Mouse (Mus musculus): ENCODE measurements around the gene Plxna4. TPM values are rescaled to one million over a fixed set of nuclear protein-coding genes. Genes with fewer than 3 reads are reported as not detected.

The Plxna4 gene
- polyA plus RNA-seq, 1 experiment from 2014 or later = 11.0 TPM

DNA sequence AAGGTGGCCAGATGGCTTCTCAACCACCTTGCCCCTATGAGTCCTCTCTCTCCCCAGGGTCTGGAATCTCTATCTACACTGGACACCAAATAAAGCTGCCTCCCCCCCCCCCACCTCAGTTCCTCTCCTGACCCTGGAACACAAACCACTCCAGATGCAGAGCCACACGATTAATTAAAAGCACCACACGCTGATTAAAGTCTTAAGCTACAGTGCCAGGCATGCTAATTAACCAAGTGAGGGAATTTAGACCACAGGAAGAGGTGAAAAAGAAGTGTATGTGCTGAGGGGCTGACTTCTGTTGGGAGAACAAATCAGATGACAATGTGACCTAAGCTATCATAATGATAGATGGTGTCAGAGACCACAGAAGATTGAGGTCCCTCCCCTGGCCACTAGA lies 332.8 kb downstream of the Plxna4 start:
- Histone ChIP-seq H3K4me1 (peaks cover 13% of the 10 kb centered on the region), H3K4me2 (replicated peaks) (no peak overlapping the region), H3K27ac (no peak overlapping the region), H3K36me3 (no peaks in the 10 kb centered on the region), H3K4me3 (no peak overlapping the region), H3K9me3 (replicated peaks) (no peaks in the 10 kb centered on the region), H3K27me3 (no peaks in the 10 kb centered on the region), H3K9ac (no peak overlapping the region)
- WGBS = 39% methylated on average over 2 of the region's 2 CpGs
- ATAC-seq (ENCODE audit: low FRiP score) = no peak

DNA sequence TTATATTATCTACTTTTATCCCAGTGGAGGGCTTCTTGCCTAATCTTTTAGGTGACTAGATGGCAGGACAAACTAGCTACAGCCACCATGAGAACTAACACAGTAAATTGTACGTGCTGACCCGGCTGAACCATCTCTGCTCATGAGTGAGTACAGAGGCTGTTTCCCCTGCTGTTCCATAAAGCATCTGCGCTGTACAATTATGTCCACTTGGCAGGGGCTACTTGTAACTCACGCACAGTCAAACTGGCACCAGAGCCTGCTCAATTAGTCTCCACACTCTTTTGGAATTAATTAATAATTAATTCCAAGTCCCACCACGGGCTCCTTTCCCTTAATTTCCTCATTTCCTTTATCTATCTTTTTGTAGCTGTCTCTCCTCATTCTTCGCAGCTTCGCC lies 335.8 kb downstream of the Plxna4 start:
- WGBS = 73% methylated on average over 7 of the region's 7 CpGs
- no peak overlapping the region for H3K9ac ChIP-seq

DNA sequence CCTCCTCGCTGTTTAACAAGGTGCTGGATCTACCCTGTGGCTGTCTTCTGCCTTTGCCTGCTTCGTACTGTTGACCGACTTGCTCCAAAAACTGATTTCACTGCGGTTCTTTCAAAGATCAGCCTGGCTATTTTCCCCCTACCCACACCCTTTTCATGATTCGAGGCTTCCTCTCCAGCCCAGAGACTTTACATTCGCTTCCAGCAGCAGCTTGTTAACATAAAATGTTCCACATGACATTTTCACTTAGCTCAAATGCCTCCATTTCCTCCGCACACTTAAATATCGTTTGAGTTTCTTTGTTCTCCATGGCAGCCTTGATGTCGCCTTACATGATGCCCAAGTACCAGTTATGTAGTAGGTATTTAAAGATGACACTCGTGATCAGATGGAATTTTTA lies 336.3 kb downstream of the Plxna4 start:
- H3K27ac ChIP-seq = no peak overlapping the region
- WGBS = 84% methylated on average over 10 of the region's 10 CpGs

More for the DNA sequence above, 335.8 kb downstream of the Plxna4 start:
- no peaks in the 10 kb centered on the region for H3K36me3 ChIP-seq
- H3K27ac ChIP-seq = no peak overlapping the region
- no peak for ATAC-seq (ENCODE audit: low FRiP score)
- H3K9me3 ChIP-seq (replicated peaks) = no peaks in the 10 kb centered on the region
- no peak overlapping the region for H3K4me2 ChIP-seq (replicated peaks)
- peaks cover 5% of the 10 kb centered on the region; the same call in 1 of the 2 replicates for H3K4me1 ChIP-seq
- no peaks in the 10 kb centered on the region for H3K27me3 ChIP-seq
- H3K4me3 ChIP-seq = no peak overlapping the region

DNA sequence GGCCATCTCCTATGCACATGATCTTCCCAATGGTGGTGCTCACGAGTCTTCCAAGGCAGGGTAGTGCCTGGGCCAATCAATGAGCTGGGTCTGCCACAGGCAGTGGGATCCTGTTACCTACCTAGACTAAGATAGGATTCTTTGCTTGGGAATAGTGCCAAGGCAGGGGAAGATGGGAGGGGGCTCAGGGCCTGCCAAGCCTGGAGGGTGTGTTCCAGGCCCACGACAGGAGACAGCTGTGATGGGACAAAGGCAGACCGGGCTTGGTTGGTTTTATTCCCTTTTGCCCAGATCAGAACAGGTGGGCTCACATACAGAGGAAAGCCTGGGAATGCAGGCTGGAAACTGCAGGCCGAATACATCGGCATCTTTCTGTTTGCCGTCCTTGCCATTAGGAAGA lies 342.0 kb downstream of the Plxna4 start:
- Histone ChIP-seq H3K27ac (no peak overlapping the region), H3K9ac (no peak overlapping the region), H3K36me3 (no peaks in the 10 kb centered on the region), H3K27me3 (no peaks in the 10 kb centered on the region), H3K4me3 (no peak overlapping the region), H3K4me1 (no peaks in the 10 kb centered on the region), H3K4me2 (replicated peaks) (no peak overlapping the region), H3K9me3 (replicated peaks) (no peaks in the 10 kb centered on the region)
- 76% methylated on average over 6 of the region's 6 CpGs for WGBS
- ATAC-seq (ENCODE audit: low FRiP score) = no peak

More for the DNA sequence above, 336.3 kb downstream of the Plxna4 start:
- H3K9ac ChIP-seq = no peak overlapping the region
- H3K4me1 ChIP-seq = peaks cover 5% of the 10 kb centered on the region; the same call in 1 of the 2 replicates
- H3K9me3 ChIP-seq (replicated peaks) = no peaks in the 10 kb centered on the region
- H3K4me2 ChIP-seq (replicated peaks) = no peak overlapping the region
- no peaks in the 10 kb centered on the region for H3K36me3 ChIP-seq
- no peaks in the 10 kb centered on the region for H3K27me3 ChIP-seq
- no peak for ATAC-seq (ENCODE audit: low FRiP score)
- no peak overlapping the region for H3K4me3 ChIP-seq

DNA sequence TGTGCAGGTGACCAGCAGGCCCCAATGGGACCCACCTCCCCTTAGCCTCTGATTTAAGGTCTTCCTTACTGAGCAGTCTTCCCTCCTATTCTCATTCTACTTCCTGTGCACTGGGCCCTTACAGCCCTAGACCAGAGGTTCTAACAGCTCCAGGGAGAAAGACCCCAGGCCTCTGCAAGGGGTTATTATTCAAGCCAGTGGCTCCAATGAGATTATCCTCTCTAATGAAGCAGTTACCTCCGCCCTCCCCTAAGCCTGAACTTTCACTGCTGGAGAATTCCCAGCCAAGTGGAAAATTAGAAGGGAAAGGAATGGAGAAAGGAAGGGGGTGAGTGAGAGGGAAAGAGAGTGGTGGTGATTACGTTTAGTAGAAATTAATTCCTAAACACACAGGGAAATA lies 345.0 kb downstream of the Plxna4 start:
- no peak overlapping the region for H3K4me3 ChIP-seq
- ATAC-seq (ENCODE audit: low FRiP score) = no peak
- H3K4me1 ChIP-seq = no peaks in the 10 kb centered on the region
- no peaks in the 10 kb centered on the region for H3K27me3 ChIP-seq
- H3K36me3 ChIP-seq = no peaks in the 10 kb centered on the region
- H3K27ac ChIP-seq = no peak overlapping the region
- H3K9ac ChIP-seq = no peak overlapping the region
- no peaks in the 10 kb centered on the region for H3K9me3 ChIP-seq (replicated peaks)
- H3K4me2 ChIP-seq (replicated peaks) = no peak overlapping the region
- WGBS = 51% methylated on average over 2 of the region's 2 CpGs

DNA sequence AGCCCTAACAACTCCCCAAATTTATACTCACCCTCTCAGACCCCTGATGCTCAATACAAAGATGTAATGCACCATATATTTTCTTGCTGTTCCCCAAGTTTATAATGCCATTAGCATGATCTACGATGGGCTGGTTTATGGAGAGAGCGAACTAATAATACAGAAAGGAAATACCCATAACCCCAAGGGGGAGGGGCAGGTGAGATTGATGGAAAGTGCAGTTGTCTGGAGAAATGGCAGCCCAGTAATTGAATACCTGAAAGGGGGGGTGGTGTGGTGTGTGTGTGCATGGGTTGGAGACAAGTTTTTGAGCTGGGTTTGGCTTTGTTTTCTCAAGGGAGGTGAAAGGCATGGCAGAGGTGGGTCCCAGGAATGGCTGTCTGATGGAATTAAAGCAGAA lies 356.6 kb downstream of the Plxna4 start:
- WGBS = 75% methylated on average over 2 of the region's 2 CpGs
- H3K27me3 ChIP-seq = no peaks in the 10 kb centered on the region
- H3K27ac ChIP-seq = no peak overlapping the region
- H3K4me3 ChIP-seq = no peak overlapping the region
- no peaks in the 10 kb centered on the region for H3K36me3 ChIP-seq
- no peak overlapping the region for H3K9ac ChIP-seq
- no peak overlapping the region for H3K4me2 ChIP-seq (replicated peaks)
- no peak for ATAC-seq (ENCODE audit: low FRiP score)
- H3K9me3 ChIP-seq (replicated peaks) = no peaks in the 10 kb centered on the region
- peaks cover 4% of the 10 kb centered on the region; the same call in 1 of the 2 replicates for H3K4me1 ChIP-seq

DNA sequence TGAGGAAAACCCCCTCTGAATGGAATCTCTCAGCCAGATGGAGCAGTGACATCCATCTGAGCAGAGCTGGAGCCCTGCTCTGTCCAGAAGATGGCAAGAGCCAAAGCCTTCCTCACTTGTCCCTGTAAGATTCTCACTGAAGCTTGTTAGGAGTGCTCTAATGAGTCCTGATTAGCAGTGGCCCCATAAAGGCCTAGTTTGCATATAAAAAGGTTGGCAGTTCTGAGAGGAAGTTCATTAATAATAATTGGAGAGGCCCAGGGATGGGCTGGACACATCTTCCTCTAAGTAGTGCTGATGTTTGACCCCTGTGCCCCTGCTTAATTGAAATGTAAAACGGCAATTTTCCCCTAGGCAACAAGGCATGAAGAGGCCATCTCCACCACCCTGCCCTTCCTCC lies 361.4 kb downstream of the Plxna4 start:
- Histone ChIP-seq H3K27me3 (no peaks in the 10 kb centered on the region), H3K36me3 (peaks cover 3% of the 10 kb centered on the region; the same call in 1 of the 2 replicates), H3K9ac (no peak overlapping the region), H3K9me3 (replicated peaks) (no peaks in the 10 kb centered on the region), H3K4me1 (peaks cover 5% of the 10 kb centered on the region; the same call in 1 of the 2 replicates), H3K4me2 (replicated peaks) (no peak overlapping the region), H3K4me3 (no peak overlapping the region), H3K27ac (no peak overlapping the region)
- 16% methylated on average over 1 of the region's 1 CpGs for WGBS
- no peak for ATAC-seq (ENCODE audit: low FRiP score)

DNA sequence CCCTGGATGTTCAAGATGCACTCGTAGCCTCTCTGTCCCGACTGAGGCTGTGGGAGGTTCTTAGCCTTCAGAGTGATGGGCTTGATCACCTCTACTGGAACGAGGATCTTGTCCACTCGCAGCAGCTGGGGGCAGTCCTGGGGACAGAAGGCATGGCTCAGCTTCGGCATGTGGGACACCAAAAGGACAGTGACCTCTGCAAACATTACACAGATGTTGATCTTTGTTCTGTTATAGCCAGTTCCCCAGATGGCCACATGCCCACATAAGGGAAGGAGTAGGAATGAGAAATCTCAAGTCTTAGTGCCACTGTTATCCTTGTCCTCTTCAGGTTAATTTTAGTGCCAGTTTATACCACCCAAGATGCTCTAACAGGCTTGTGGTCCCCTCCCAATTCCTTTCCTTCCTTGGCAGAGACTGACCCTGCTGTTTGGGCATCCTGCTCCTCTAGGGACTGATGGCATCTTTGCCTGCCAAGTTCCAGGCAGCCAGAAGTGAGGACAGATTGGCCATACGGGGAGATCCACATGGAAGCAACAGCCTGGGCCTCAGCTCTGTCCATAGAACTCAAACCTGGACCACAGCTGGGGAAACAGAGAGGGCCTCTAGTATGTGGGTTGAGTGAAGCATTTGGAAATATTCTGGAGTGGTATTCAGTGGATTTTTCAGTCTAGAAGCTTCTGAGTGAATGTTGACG lies 363.8 kb downstream of the Plxna4 start:
- Histone ChIP-seq H3K4me3 (no peak overlapping the region), H3K27me3 (no peaks in the 10 kb centered on the region), H3K9ac (no peak overlapping the region), H3K36me3 (peaks cover 3% of the 10 kb centered on the region; the same call in 1 of the 2 replicates), H3K27ac (no peak overlapping the region), H3K4me2 (replicated peaks) (no peak overlapping the region), H3K9me3 (replicated peaks) (no peaks in the 10 kb centered on the region), H3K4me1 (peaks cover 5% of the 10 kb centered on the region; the same call in 1 of the 2 replicates)
- ATAC-seq (ENCODE audit: low FRiP score) = no peak
- WGBS = 70% methylated on average over 7 of the region's 7 CpGs

DNA sequence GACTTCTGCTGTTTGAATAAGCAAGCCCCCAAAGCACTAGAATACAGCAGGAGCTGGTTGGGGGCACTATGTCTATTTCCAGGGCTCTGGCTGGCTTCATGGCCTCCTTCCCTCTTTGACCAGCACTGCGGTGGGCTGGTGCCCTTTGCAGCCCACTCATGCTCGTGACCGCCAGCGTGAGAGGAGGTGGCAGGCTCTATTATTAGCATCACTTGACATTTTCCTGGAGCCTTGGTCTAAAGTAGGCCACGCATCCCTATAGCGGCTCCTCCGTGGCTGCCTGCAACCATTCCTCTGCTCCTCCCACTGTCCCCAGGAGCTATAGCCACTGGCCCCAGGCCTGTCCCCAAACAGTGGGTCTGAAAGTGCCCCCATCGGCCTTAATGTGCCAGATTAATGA lies 367.2 kb downstream of the Plxna4 start:
- Histone ChIP-seq H3K36me3 (peaks cover 3% of the 10 kb centered on the region; the same call in 1 of the 2 replicates), H3K9me3 (replicated peaks) (no peaks in the 10 kb centered on the region), H3K27ac (no peak overlapping the region), H3K4me2 (replicated peaks) (no peak overlapping the region), H3K4me3 (no peak overlapping the region), H3K4me1 (no peaks in the 10 kb centered on the region), H3K27me3 (no peaks in the 10 kb centered on the region), H3K9ac (no peak overlapping the region)
- ATAC-seq (ENCODE audit: low FRiP score) = no peak
- WGBS = 85% methylated on average over 8 of the region's 8 CpGs

DNA sequence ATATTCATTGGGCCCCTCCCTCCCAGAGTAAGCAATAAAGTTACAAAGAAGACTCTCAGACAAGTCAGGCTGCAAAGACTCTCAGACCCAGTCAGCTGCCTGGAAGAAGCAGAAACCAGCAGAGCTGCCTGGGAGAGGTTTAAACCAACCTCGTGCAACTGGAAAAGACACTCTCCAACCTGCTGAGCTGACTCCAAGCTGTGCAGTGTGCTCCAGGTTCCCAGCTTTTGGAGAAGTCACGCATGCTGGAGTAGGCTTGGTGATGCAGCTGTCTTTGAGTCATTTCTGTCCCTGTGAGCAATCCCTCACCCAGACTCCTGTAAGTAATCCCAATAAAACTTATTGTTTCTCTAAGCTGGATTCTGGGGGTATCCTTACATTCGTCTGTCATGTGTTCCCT lies 369.4 kb downstream of the Plxna4 start:
- Histone ChIP-seq H3K27me3 (no peaks in the 10 kb centered on the region), H3K4me3 (no peak overlapping the region), H3K4me2 (replicated peaks) (no peak overlapping the region), H3K27ac (no peak overlapping the region), H3K9ac (no peak overlapping the region), H3K36me3 (peaks cover 3% of the 10 kb centered on the region; the same call in 1 of the 2 replicates), H3K9me3 (replicated peaks) (no peaks in the 10 kb centered on the region), H3K4me1 (no peaks in the 10 kb centered on the region)
- ATAC-seq (ENCODE audit: low FRiP score) = no peak
- WGBS = 75% methylated on average over 3 of the region's 3 CpGs

DNA sequence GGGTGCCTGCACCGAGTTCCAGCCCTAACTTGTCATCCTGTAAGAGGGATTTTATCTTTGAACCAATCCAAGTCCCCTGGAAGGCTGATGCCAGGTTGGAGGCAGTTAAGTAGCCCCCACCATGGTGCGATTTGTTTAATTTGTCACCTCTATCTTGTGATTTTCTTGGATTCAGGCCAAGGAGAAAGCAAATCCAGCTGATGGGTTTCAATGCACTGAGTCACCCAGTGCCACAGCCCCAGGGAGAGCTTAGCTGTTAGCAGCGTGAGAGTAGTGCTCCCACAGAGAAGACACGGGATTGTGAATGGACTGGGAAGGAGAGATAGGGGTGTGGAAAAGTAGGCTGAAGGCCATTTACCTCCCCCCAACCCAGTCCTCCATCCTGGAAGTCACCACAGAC lies 375.6 kb downstream of the Plxna4 start:
- no peaks in the 10 kb centered on the region for H3K27me3 ChIP-seq
- H3K9me3 ChIP-seq (replicated peaks) = no peaks in the 10 kb centered on the region
- H3K9ac ChIP-seq = no peak overlapping the region
- H3K36me3 ChIP-seq = no peaks in the 10 kb centered on the region
- H3K4me2 ChIP-seq (replicated peaks) = no peak overlapping the region
- no peaks in the 10 kb centered on the region for H3K4me1 ChIP-seq
- no peak overlapping the region for H3K27ac ChIP-seq
- no peak overlapping the region for H3K4me3 ChIP-seq
- no peak for ATAC-seq (ENCODE audit: low FRiP score)
- WGBS = 58% methylated on average over 4 of the region's 4 CpGs

DNA sequence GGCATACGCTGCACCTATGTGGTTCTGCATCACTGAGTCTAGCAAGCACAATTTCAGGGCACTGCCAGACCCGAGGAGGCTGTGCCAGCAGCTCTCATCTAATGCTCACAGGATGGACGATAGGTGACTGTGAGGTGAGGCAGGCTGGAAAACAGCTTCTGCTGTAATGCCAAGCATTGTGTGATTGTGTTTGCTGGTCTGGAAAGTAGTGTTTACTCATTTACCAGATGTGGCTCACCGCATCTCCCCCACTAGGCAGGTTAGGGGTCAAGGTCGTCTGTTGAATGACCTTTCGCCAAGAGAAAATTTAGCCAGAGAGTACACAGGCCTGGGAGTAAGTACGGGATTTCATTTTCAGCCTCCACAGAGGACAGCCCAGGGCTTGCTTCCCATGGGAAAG lies 377.9 kb downstream of the Plxna4 start:
- Histone ChIP-seq H3K4me1 (no peaks in the 10 kb centered on the region), H3K4me3 (no peak overlapping the region), H3K9ac (no peak overlapping the region), H3K27me3 (no peaks in the 10 kb centered on the region), H3K27ac (no peak overlapping the region), H3K36me3 (no peaks in the 10 kb centered on the region), H3K9me3 (replicated peaks) (no peaks in the 10 kb centered on the region), H3K4me2 (replicated peaks) (no peak overlapping the region)
- ATAC-seq (ENCODE audit: low FRiP score) = no peak
- 71% methylated on average over 7 of the region's 7 CpGs for WGBS

DNA sequence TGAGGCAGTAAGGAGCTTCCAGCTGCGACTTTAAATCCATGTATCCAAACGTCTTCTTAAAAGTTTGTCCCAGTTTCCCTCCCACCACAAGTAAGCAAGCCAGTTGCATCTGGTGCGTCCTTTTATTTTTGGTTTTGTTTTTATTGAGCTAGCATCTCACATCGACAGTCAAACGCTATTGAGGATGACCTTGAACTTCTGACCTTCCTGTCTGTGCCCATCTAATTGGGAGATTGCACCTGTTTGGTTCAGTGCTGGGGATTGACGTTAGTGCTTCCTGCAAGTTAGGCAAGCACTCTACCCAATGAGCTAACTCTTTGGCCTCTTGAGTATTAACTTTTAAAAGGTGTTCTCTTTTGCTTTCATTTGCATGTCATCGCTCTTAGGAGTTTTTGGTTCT lies 379.0 kb downstream of the Plxna4 start:
- no peaks in the 10 kb centered on the region for H3K36me3 ChIP-seq
- ATAC-seq (ENCODE audit: low FRiP score) = no peak

More for the DNA sequence above, 379.0 kb downstream of the Plxna4 start:
- Histone ChIP-seq H3K27ac (no peak overlapping the region), H3K27me3 (no peaks in the 10 kb centered on the region), H3K4me2 (replicated peaks) (no peak overlapping the region), H3K4me3 (no peak overlapping the region), H3K4me1 (no peaks in the 10 kb centered on the region), H3K9ac (no peak overlapping the region), H3K9me3 (replicated peaks) (no peaks in the 10 kb centered on the region)
- 88% methylated on average over 7 of the region's 7 CpGs for WGBS
